Comparison of ENCODE assay signal across 33 mouse cellular contexts in genomic region chr14:105647166-105647565, GRCm38 (mm10).
DNase-seq lines count a peak whose midpoint lies in the region; ATAC-seq lines count a peak whose summit lies in the region.
"Had no signal": no experiment of that assay in that cellular context is flagged by ENCODE, and none has a peak within 500 bp of the region (broad histone marks: within the 10 kb centered on the region; RNA-seq: fewer than 3 reads in every experiment).

No protein-coding gene starts in this region.

- H3K36me3 ChIP-seq in intestine, embryonic 16.5 days (ENCODE audit: control insufficient read depth, insufficient read depth, low read length): no peaks in the 10 kb centered on the region
- H3K36me3 ChIP-seq: embryonic facial prominence, embryonic 10.5 days; embryonic facial prominence, embryonic 15.5 days; forebrain, embryonic 12.5 days; hindbrain, embryonic 13.5 days; limb, embryonic 12.5 days; liver, embryonic 15.5 days; midbrain, embryonic 13.5 days; neural tube, embryonic 15.5 days had no signal

- peak; percentile 13 for DNase-seq in adrenal gland, adult 8-10 months
- no peak for DNase-seq in adrenal gland, postnatal 4 days (ENCODE audit: low spot score in 2 of 2)
- DNase-seq in 416B (ENCODE audit: low read depth): peak; percentile 47
- DNase-seq in adrenal gland, postnatal 10 days: peak; percentile 26
- no peak for DNase-seq in cerebellum, adult 9-10 months
- DNase-seq: cerebellum, adult 11-12 months; cerebellum, postnatal 14 days; forebrain, postnatal 0 days; gastrocnemius, postnatal 10 days; heart, postnatal 36 days; kidney, adult 9 months; kidney, postnatal 10 days; layer of hippocampus, adult 9-11 months; lung, embryonic 14.5 days; lung, postnatal 14 days; right cerebral cortex, adult 18-20 months; spleen, adult 18-20 months; thymus, adult 2 months; thymus, postnatal 36 days had no signal

- no peaks in the 10 kb centered on the region for H3K9me3 ChIP-seq in intestine, embryonic 16.5 days (ENCODE audit: control insufficient read depth, low read length)
- H3K9me3 ChIP-seq: embryonic facial prominence, embryonic 10.5 days; embryonic facial prominence, embryonic 15.5 days; forebrain, embryonic 12.5 days; limb, embryonic 12.5 days; liver, embryonic 15.5 days; midbrain, embryonic 13.5 days; neural tube, embryonic 15.5 days had no signal

- H3K9ac ChIP-seq in intestine, embryonic 16.5 days (ENCODE audit: low read depth, low read length): no peak overlapping the region
- H3K9ac ChIP-seq: embryonic facial prominence, embryonic 15.5 days; forebrain, embryonic 12.5 days; forebrain, postnatal 0 days; hindbrain, embryonic 13.5 days; limb, embryonic 12.5 days; liver, embryonic 15.5 days; lung, embryonic 14.5 days; midbrain, embryonic 13.5 days; neural tube, embryonic 15.5 days had no signal

- WGBS in intestine, embryonic 16.5 days: 77% methylated on average over 3 of the region's 3 CpGs

- no peaks in the 10 kb centered on the region for H3K27me3 ChIP-seq in intestine, embryonic 16.5 days (replicated peaks; ENCODE audit: control insufficient read depth, insufficient read depth, low read length)
- H3K27me3 ChIP-seq: embryonic facial prominence, embryonic 15.5 days; forebrain, embryonic 12.5 days; hindbrain, embryonic 13.5 days; limb, embryonic 12.5 days; liver, embryonic 15.5 days; midbrain, embryonic 13.5 days; neural tube, embryonic 15.5 days had no signal

- H3K4me2 ChIP-seq in intestine, embryonic 16.5 days (ENCODE audit: low read depth, low read length): no peak overlapping the region
- H3K4me2 ChIP-seq: embryonic facial prominence, embryonic 15.5 days; forebrain, embryonic 12.5 days; heart, embryonic 11.5 days; hindbrain, embryonic 13.5 days; limb, embryonic 12.5 days; liver, embryonic 15.5 days; lung, embryonic 14.5 days; midbrain, embryonic 13.5 days; neural tube, embryonic 15.5 days had no signal

- no peaks in the 10 kb centered on the region for H3K4me1 ChIP-seq in intestine, embryonic 16.5 days (ENCODE audit: control insufficient read depth, insufficient read depth, low read length)
- H3K4me1 ChIP-seq: embryonic facial prominence, embryonic 10.5 days; embryonic facial prominence, embryonic 15.5 days; hindbrain, embryonic 13.5 days; liver, embryonic 15.5 days; midbrain, embryonic 13.5 days; neural tube, embryonic 15.5 days had no signal

- no peak overlapping the region for H3K27ac ChIP-seq in intestine, embryonic 16.5 days (ENCODE audit: low read length)
- H3K27ac ChIP-seq: embryonic facial prominence, embryonic 10.5 days; embryonic facial prominence, embryonic 15.5 days; forebrain, embryonic 12.5 days; hindbrain, embryonic 13.5 days; limb, embryonic 12.5 days; liver, embryonic 15.5 days; midbrain, embryonic 13.5 days; neural tube, embryonic 15.5 days had no signal

- H3K4me3 ChIP-seq in intestine, embryonic 16.5 days (ENCODE audit: low read length): no peak overlapping the region
- H3K4me3 ChIP-seq: embryonic facial prominence, embryonic 10.5 days; embryonic facial prominence, embryonic 15.5 days; forebrain, embryonic 12.5 days; hindbrain, embryonic 13.5 days; limb, embryonic 12.5 days; liver, embryonic 15.5 days; midbrain, embryonic 13.5 days; neural tube, embryonic 15.5 days had no signal

- peak; percentile 92 for ATAC-seq in megakaryocyte progenitor cell, adult 5-6 weeks (replicated peaks; ENCODE audit: poor library complexity)
- ATAC-seq in intestine, embryonic 16.5 days: no peak
- ATAC-seq: activated CD4-positive, CD25-positive, alpha-beta regulatory T cell, adult 4 months; CD4-positive, CD25-positive, alpha-beta regulatory T cell, adult 4 months; forebrain, postnatal 0 days; intestine, postnatal 0 days; midbrain, embryonic 13.5 days had no signal

Comparison
In these comparisons a context has a peak if more than half of its experiments do, and no peak if none do; other contexts are left out.
1. DNase-seq: peak in adrenal gland, adult 8-10 months (single experiment), 416B (single experiment) and adrenal gland, postnatal 10 days (single experiment); none in adrenal gland, postnatal 4 days (0 of 2) and cerebellum, adult 9-10 months (single experiment).